Mouse (Mus musculus): ENCODE measurements around the gene Pdgfra.

Pdgfra gene

GRCm38 (mm10) chr5:75199698-75200365, 47.7 kb downstream of the Pdgfra start:
- in situ Hi-C loops (cut with MboI, MseI): loop anchor here (10.0 kb wide), 1 partner anchor 175 kb away; no protein-coding TSS in a partner anchor

GRCm38 (mm10) chr5:75200366-75200724, 48.3 kb downstream of the Pdgfra start:
- in situ Hi-C loops (cut with MboI, MseI): loop anchor here (10.0 kb wide), 1 partner anchor 174 kb away; no protein-coding TSS in a partner anchor

GRCm38 (mm10) chr5:75207905-75208304, 55.8 kb downstream of the Pdgfra start:
- in situ Hi-C loops (cut with MboI, MseI): loop anchor here (5.0 to 10.0 kb wide), 2 partner anchors 167 to 644 kb away; no protein-coding TSS in a partner anchor

GRCm38 (mm10) chr5:75209966-75210365, 57.9 kb downstream of the Pdgfra start:
- in situ Hi-C loops (cut with MboI, MseI): loop anchor here (5.0 to 10.0 kb wide), 2 partner anchors 165 to 642 kb away; no protein-coding TSS in a partner anchor

GRCm38 (mm10) chr5:75214520-75214919, 62.4 kb downstream of the Pdgfra start:
- in situ Hi-C loops (cut with MboI, MseI): no loop called here

- in situ Hi-C loops (cut with MboI, MseI): no loop called here
Observed at GRCm38 (mm10) chr5:75214929-75215328, 62.8 kb downstream of the Pdgfra start.

GRCm38 (mm10) chr5:75215678-75216256, 63.7 kb downstream of the Pdgfra start:
- in situ Hi-C loops (cut with MboI, MseI): no loop called here

- in situ Hi-C loops (cut with MboI, MseI): no loop called here
Observed at GRCm38 (mm10) chr5:75221610-75222009, 69.5 kb downstream of the Pdgfra start.

GRCm38 (mm10) chr5:75222491-75223265, 70.6 kb downstream of the Pdgfra start:
- in situ Hi-C loops (cut with MboI, MseI): no loop called here

GRCm38 (mm10) chr5:75238363-75238762, 86.3 kb downstream of the Pdgfra start:
- in situ Hi-C loops (cut with MboI, MseI): no loop called here

- in situ Hi-C loops (cut with MboI, MseI): no loop called here
Observed at GRCm38 (mm10) chr5:75238928-75239777, 87.1 kb downstream of the Pdgfra start.

GRCm38 (mm10) chr5:75247070-75247740, 95.1 kb downstream of the Pdgfra start:
- in situ Hi-C loops (cut with MboI, MseI): no loop called here
